Mouse (Mus musculus) forebrain, embryonic 15.5 days (tissue): ENCODE results near the gene Lypd6b. TPM values are rescaled to one million over a fixed set of nuclear protein-coding genes. Genes with fewer than 3 reads are reported as not detected.

Experiments
- ATAC-seq: fragments of 200-750 bp; cut with Nextera tagmentation; replicated peaks from 2 replicates; pipeline ENCODE4 v1.8.0; 2017; ENCODE audit warnings: mild to moderate bottlenecking, moderate TSS enrichment, moderate library complexity
- H3K27ac ChIP-seq: fragments of 300-500 bp; sonication (generic); replicated peaks from 2 replicates; pipeline ENCODE4 v1.5.1; 2015; ENCODE audit warnings: mild to moderate bottlenecking, inconsistent platforms
- H3K27me3 ChIP-seq: fragments of 300-500 bp; sonication (generic); 2 replicates; pipeline ENCODE4 v1.6.1; 2015; ENCODE audit warnings: inconsistent platforms
- H3K36me3 ChIP-seq: fragments of 300-500 bp; sonication (generic); 2 replicates; pipeline ENCODE4 v1.6.1; 2015; ENCODE audit warnings: mild to moderate bottlenecking, inconsistent platforms
- H3K4me1 ChIP-seq: fragments of 300-500 bp; sonication (generic); 2 replicates; pipeline ENCODE4 v1.6.1; 2015; ENCODE audit warnings: inconsistent platforms
- H3K4me2 ChIP-seq: fragments of 300-500 bp; sonication (generic); replicated peaks from 2 replicates; pipeline ENCODE4 v1.6.1; 2015; ENCODE audit warnings: mild to moderate bottlenecking, inconsistent platforms
- H3K4me3 ChIP-seq: fragments of 300-500 bp; sonication (generic); 2 replicates; pipeline ENCODE4 v1.5.1; 2015; ENCODE audit warnings: mild to moderate bottlenecking, inconsistent platforms
- H3K9ac ChIP-seq: fragments of 300-500 bp; sonication (generic); replicated peaks from 2 replicates; pipeline ENCODE4 v1.6.1; 2015; ENCODE audit warnings: mild to moderate bottlenecking, inconsistent platforms
- H3K9me3 ChIP-seq: fragments of 300-500 bp; sonication (generic); 2 replicates; pipeline ENCODE4 v1.6.1; 2016; ENCODE audit warnings: inconsistent platforms
- WGBS: fragments of 180-500 bp; shearing (Covaris S2); methylation state at CpG from one replicate; pipeline ENCODE4 v1.1.7; 2015; ENCODE audit warnings: mixed read lengths; 5-methylcytosine and 5-hydroxymethylcytosine counted together
- polyA plus RNA-seq: library from polyadenylated mRNA; unstranded; fragments of >200 nt; fragmentation: Nextera tagmentation; extraction: Ambion mirVana; gene quantifications from 2 replicates; pipeline ENCODE4 v1.2.1, GENCODE M21; 2015

Gene Lypd6b
- polyA plus RNA-seq, 1 experiment from 2014 or later: 11.3 TPM

DNA sequence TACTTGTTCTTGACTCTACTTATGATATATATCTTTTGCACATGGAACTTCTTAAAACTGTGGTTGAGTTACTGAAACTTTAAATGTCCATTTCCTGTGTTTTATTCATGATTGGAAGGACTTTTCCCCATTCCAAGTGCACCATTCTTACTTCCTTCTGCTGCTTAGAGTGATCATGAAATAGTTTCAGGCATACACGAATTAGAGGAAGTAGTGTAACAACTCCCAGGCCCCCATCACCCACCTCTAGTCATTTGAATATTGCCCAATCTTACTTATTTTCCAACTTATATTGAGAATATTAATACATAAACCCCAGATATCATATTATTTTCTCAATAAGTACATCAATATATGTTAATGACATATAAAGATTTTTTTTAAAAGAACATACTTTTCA lies 139.9 kb downstream of the Lypd6b start:
- Histone ChIP-seq H3K4me1 (peaks cover 11% of the 10 kb centered on the region; the same call in 1 of the 2 replicates), H3K4me2 (no peak overlapping the region), H3K27me3 (no peaks in the 10 kb centered on the region), H3K9me3 (no peaks in the 10 kb centered on the region), H3K27ac (no peak overlapping the region), H3K9ac (no peak overlapping the region), H3K36me3 (no peaks in the 10 kb centered on the region), H3K4me3 (no peak overlapping the region)
- no peak for ATAC-seq
- 85% methylated on average over 1 of the region's 1 CpGs for WGBS

DNA sequence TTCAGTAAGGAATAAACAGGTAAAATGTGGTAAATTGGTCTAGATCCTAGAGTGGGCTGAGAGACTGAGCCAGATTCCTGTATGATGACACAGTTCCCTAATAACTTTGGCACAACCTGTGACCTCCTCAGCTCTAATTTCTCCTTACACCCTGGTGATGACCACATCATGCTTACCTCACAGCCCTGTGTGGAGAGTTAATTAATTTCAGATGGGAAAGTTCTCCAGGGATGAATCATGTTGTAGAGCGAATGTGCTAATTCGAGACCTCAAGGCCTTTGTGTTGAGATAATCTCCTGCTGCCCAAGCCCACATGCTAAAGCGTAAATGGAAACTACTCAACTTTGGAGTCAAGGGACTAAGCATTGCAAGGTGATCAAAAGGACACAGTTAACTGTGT lies 142.4 kb downstream of the Lypd6b start:
- Histone ChIP-seq H3K4me3 (no peak overlapping the region), H3K9ac (no peak overlapping the region), H3K36me3 (no peaks in the 10 kb centered on the region), H3K4me2 (no peak overlapping the region), H3K4me1 (0 out of 2 replicates have a peak, but pooled peaks cover 6% of the 10 kb centered on the region), H3K27me3 (no peaks in the 10 kb centered on the region), H3K9me3 (no peaks in the 10 kb centered on the region), H3K27ac (no peak overlapping the region)
- 86% methylated on average over 3 of the region's 3 CpGs for WGBS
- ATAC-seq: no peak

- H3K9me3 ChIP-seq: no peaks in the 10 kb centered on the region
- H3K27me3 ChIP-seq: no peaks in the 10 kb centered on the region
- no peak overlapping the region for H3K4me2 ChIP-seq
- ATAC-seq: no peak
- H3K9ac ChIP-seq: no peak overlapping the region
- 59% methylated on average over 13 of the region's 13 CpGs for WGBS
- H3K4me1 ChIP-seq: no peaks in the 10 kb centered on the region
- no peak overlapping the region for H3K27ac ChIP-seq
- H3K4me3 ChIP-seq: no peak overlapping the region
- no peaks in the 10 kb centered on the region for H3K36me3 ChIP-seq
Measured at GRCm38 (mm10) chr2:49937621-49938020, 150.1 kb downstream of the Lypd6b start.

GRCm38 (mm10) chr2:49938246-49938645 lies 150.8 kb downstream of the Lypd6b start:
- no peak overlapping the region for H3K9ac ChIP-seq
- H3K9me3 ChIP-seq: no peaks in the 10 kb centered on the region
- no peaks in the 10 kb centered on the region for H3K36me3 ChIP-seq
- no peak overlapping the region for H3K27ac ChIP-seq
- H3K27me3 ChIP-seq: no peaks in the 10 kb centered on the region
- 75% methylated on average over 8 of the region's 8 CpGs for WGBS
- ATAC-seq: no peak
- H3K4me1 ChIP-seq: no peaks in the 10 kb centered on the region
- H3K4me3 ChIP-seq: no peak overlapping the region
- H3K4me2 ChIP-seq: no peak overlapping the region

DNA sequence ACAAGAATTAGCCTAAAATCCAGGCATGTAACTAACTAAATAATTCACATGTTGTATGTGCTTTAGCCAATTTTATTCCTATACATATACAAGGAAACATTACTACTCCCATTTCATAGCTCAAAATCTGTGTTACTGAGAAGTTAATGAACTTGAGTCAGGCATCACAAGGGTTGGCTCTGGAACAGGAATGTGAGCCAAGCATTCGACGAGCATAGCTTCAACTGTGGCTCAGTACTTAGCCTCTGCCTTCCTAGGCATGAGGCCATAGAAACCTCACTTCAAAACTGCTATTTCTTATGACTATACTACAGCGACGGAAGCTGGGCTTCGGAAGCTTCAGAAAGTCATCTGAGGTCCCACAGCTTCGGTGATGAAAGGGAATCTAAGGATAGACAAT lies 152.9 kb downstream of the Lypd6b start:
- no peaks in the 10 kb centered on the region for H3K27me3 ChIP-seq
- H3K4me2 ChIP-seq: no peak overlapping the region
- no peaks in the 10 kb centered on the region for H3K9me3 ChIP-seq
- no peak overlapping the region for H3K27ac ChIP-seq
- no peak overlapping the region for H3K9ac ChIP-seq
- ATAC-seq: no peak
- 67% methylated on average over 6 of the region's 6 CpGs for WGBS
- H3K4me3 ChIP-seq: no peak overlapping the region
- H3K36me3 ChIP-seq: no peaks in the 10 kb centered on the region
- H3K4me1 ChIP-seq: no peaks in the 10 kb centered on the region

GRCm38 (mm10) chr2:49942100-49942499 lies 154.6 kb downstream of the Lypd6b start:
- Histone ChIP-seq H3K4me1 (no peaks in the 10 kb centered on the region), H3K4me2 (no peak overlapping the region), H3K27me3 (no peaks in the 10 kb centered on the region), H3K9ac (no peak overlapping the region), H3K27ac (no peak overlapping the region), H3K4me3 (no peak overlapping the region), H3K9me3 (no peaks in the 10 kb centered on the region), H3K36me3 (no peaks in the 10 kb centered on the region)
- 71% methylated on average over 5 of the region's 5 CpGs for WGBS
- ATAC-seq: no peak

DNA sequence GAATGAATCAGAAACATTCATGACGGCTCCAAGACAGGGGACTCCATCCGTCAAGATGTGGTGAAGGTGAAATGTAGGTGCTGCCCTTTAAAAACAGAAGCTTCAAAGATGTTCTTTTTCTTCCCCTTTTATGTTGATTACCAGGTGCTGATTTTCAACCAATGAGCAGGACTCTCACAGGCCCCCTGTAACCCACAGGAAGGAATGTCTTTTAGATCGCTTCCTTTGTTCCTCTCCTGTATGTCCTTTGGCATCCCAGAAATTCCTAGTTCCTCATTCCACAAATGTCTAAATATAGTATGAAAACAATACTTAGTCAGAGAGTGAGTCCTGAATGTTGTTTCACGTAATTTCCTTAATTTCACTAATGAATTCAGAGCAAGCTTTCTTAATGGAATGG lies 164.2 kb downstream of the Lypd6b start:
- Histone ChIP-seq H3K9ac (no peak overlapping the region), H3K4me1 (no peaks in the 10 kb centered on the region), H3K27ac (no peak overlapping the region), H3K4me3 (no peak overlapping the region), H3K9me3 (peaks cover 3% of the 10 kb centered on the region; the same call in 1 of the 2 replicates), H3K36me3 (no peaks in the 10 kb centered on the region), H3K27me3 (no peaks in the 10 kb centered on the region), H3K4me2 (no peak overlapping the region)
- 70% methylated on average over 4 of the region's 4 CpGs for WGBS
- ATAC-seq: no peak

GRCm38 (mm10) chr2:49952632-49953293 lies 165.3 kb downstream of the Lypd6b start:
- H3K27ac ChIP-seq: no peak overlapping the region
- WGBS: 35% methylated on average over 6 of the region's 6 CpGs
- peaks cover 3% of the 10 kb centered on the region; the same call in 1 of the 2 replicates for H3K9me3 ChIP-seq
- no peak overlapping the region for H3K4me3 ChIP-seq
- no peak for ATAC-seq
- no peaks in the 10 kb centered on the region for H3K4me1 ChIP-seq
- H3K36me3 ChIP-seq: no peaks in the 10 kb centered on the region
- no peaks in the 10 kb centered on the region for H3K27me3 ChIP-seq
- no peak overlapping the region for H3K9ac ChIP-seq
- H3K4me2 ChIP-seq: no peak overlapping the region

DNA sequence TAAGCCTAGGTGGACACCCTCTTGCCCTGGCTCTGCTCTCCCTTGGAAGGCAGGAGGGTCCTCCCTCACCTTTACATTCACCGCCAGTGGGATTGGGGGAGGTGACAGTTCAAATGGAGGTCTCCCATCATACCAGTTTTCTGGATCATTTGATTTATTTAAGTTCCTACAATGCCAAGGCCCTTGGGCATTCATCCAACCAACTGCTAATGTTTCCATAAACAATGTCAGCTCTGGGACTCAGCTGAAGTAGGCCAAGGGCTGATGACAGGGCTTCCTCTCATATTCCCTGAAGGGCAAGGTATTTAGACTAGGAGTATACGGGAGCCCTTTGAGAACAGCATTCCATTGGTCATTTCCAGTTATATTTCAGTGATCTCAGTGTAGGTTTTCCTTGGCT lies 170.0 kb downstream of the Lypd6b start:
- H3K4me3 ChIP-seq: no peak overlapping the region
- no peak overlapping the region for H3K27ac ChIP-seq
- no peaks in the 10 kb centered on the region for H3K9me3 ChIP-seq
- no peak for ATAC-seq
- WGBS: 52% methylated on average over 2 of the region's 2 CpGs
- no peak overlapping the region for H3K9ac ChIP-seq
- H3K4me2 ChIP-seq: no peak overlapping the region
- H3K27me3 ChIP-seq: no peaks in the 10 kb centered on the region
- H3K36me3 ChIP-seq: no peaks in the 10 kb centered on the region
- H3K4me1 ChIP-seq: no peaks in the 10 kb centered on the region

DNA sequence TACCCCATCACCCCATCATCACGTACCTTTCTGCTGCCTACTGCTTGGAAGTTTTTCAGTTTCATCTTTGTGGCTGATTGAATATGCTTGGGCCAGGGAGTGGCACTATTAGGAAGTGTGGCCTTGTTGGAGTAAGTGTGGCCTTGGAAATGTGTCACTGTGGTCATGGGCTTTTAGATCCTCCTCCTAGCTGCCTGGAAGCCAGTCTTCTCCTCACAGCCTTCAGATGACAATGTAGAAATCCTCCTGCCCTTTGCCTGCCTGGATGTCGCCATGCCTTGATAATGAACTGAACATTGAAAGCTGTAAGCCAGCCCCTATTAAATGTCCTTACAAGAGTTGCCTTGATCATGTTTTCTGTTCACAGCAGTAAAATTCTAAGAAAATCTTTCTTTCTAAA lies 174.5 kb downstream of the Lypd6b start:
- Histone ChIP-seq H3K27me3 (no peaks in the 10 kb centered on the region), H3K27ac (no peak overlapping the region), H3K4me3 (no peak overlapping the region), H3K4me2 (no peak overlapping the region), H3K9ac (no peak overlapping the region), H3K4me1 (no peaks in the 10 kb centered on the region), H3K9me3 (no peaks in the 10 kb centered on the region), H3K36me3 (no peaks in the 10 kb centered on the region)
- ATAC-seq: no peak
- WGBS: 92% methylated on average over 2 of the region's 2 CpGs

DNA sequence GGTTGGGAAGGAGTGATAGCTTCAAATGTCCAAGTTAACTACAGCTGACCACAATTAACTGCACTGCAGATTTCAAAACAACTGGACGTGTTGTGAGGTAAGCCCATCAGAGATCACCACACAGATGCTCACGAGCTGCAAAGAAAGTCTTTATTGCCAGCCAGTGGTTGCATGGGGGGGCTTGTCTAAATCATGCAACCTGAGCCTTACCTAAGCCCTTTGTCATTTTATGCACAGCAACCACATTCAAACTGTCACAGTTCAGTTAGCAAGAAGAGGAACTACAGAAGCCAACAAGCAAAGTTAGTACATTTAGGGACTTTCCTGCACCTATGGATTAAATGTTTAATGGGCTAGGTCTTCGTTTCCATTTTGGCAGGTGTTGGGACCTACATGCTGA lies 177.4 kb downstream of the Lypd6b start:
- Histone ChIP-seq H3K27ac (no peak overlapping the region), H3K27me3 (no peaks in the 10 kb centered on the region), H3K9ac (no peak overlapping the region), H3K9me3 (no peaks in the 10 kb centered on the region), H3K36me3 (no peaks in the 10 kb centered on the region), H3K4me3 (no peak overlapping the region), H3K4me2 (no peak overlapping the region), H3K4me1 (peaks cover 5% of the 10 kb centered on the region)
- ATAC-seq: no peak
- WGBS: 72% methylated on average over 3 of the region's 3 CpGs

- no peak for ATAC-seq
- H3K4me2 ChIP-seq: no peak overlapping the region
- peaks cover 5% of the 10 kb centered on the region for H3K4me1 ChIP-seq
- 17% methylated on average over 3 of the region's 3 CpGs for WGBS
- H3K9me3 ChIP-seq: no peaks in the 10 kb centered on the region
- no peak overlapping the region for H3K4me3 ChIP-seq
- H3K27me3 ChIP-seq: no peaks in the 10 kb centered on the region
- no peaks in the 10 kb centered on the region for H3K36me3 ChIP-seq
- no peak overlapping the region for H3K9ac ChIP-seq
- H3K27ac ChIP-seq: no peak overlapping the region
Measured at GRCm38 (mm10) chr2:49967748-49968147, 180.3 kb downstream of the Lypd6b start.

DNA sequence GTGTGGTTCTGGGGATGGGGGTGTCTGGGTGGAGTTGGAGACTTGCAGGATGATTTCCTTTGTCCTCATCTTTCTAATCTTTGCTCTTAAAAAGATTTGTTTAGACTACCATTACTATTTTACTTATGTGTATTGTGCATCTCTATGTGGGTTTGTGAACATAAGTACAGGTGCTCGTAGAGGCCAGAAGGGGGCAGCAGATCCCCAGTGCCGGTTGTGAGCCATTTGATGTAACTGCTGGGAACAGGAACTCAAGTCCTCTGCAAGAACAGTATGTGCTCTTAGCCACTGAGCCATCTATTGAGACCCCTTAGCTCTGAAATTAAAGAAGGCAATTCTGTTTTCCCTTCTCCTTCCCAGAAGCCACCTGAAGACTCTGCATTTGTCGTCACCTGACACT lies 183.5 kb downstream of the Lypd6b start:
- no peak overlapping the region for H3K4me3 ChIP-seq
- 92% methylated on average over 3 of the region's 3 CpGs for WGBS
- H3K27ac ChIP-seq: no peak overlapping the region
- H3K4me2 ChIP-seq: no peak overlapping the region
- H3K9me3 ChIP-seq: no peaks in the 10 kb centered on the region
- H3K4me1 ChIP-seq: peaks cover 5% of the 10 kb centered on the region
- no peaks in the 10 kb centered on the region for H3K27me3 ChIP-seq
- no peak for ATAC-seq
- no peaks in the 10 kb centered on the region for H3K36me3 ChIP-seq
- H3K9ac ChIP-seq: no peak overlapping the region
